Mouse (Mus musculus) G1E (cell line): Measurements from ENCODE around the gene Nfasc. TPM values are rescaled to one million over a fixed set of nuclear protein-coding genes. Genes with fewer than 3 reads are reported as not detected.

Experiments
- ATAC-seq: 2 replicates; pipeline ENCODE4 v1.8.0; 2016; ENCODE audit warnings: mild to moderate bottlenecking; ENCODE audit not compliant: insufficient number of reproducible peaks, poor library complexity, low FRiP score, severe bottlenecking; ENCODE audit errors: extremely low read depth
- DNase-seq: peaks from one replicate; pipeline ENCODE4 v3.0.0; 2012; ENCODE audit warnings: low spot score
- H3K27me3 ChIP-seq: 2 replicates; pipeline ENCODE4 v1.6.1; 2012; ENCODE audit warnings: mild to moderate bottlenecking, low read length, inconsistent platforms; ENCODE audit not compliant: insufficient read depth
- H3K36me3 ChIP-seq: replicated peaks from 2 replicates; pipeline ENCODE3; 2012; ENCODE audit warnings: mild to moderate bottlenecking, inconsistent platforms
- H3K4me1 ChIP-seq: 2 replicates; pipeline ENCODE4 v1.6.1; 2012; ENCODE audit warnings: low read depth, low read length, inconsistent platforms, mixed read lengths; ENCODE audit not compliant: insufficient read depth
- H3K4me3 ChIP-seq: 2 replicates; pipeline ENCODE4 v1.5.1; 2012; ENCODE audit warnings: low read depth, mild to moderate bottlenecking, inconsistent platforms, low read length, moderate library complexity, mixed read lengths
- H3K9me3 ChIP-seq: replicated peaks from 2 replicates; pipeline ENCODE4 v1.6.1; 2012; ENCODE audit warnings: inconsistent platforms
- CTCF ChIP-seq: IDR thresholded peaks from 2 replicates; pipeline ENCODE4 v1.5.1; 2012; ENCODE audit warnings: low read depth, low read length, inconsistent platforms, mixed read lengths
- GATA1 ChIP-seq: IDR thresholded peaks from 2 replicates; pipeline ENCODE4 v1.6.1; 2012; ENCODE audit warnings: borderline replicate concordance, low read length, inconsistent platforms, mixed read lengths
- GATA2 ChIP-seq: IDR thresholded peaks from 2 replicates; pipeline ENCODE4 v1.6.1; 2012; ENCODE audit warnings: low read depth, low read length, inconsistent platforms, borderline replicate concordance
- POLR2AphosphoS5 ChIP-seq: IDR thresholded peaks from 2 replicates; pipeline ENCODE4 v1.6.1; 2012; ENCODE audit warnings: low read depth, low read length, inconsistent platforms; ENCODE audit not compliant: insufficient replicate concordance
- TAL1 ChIP-seq: conservative IDR thresholded peaks from 2 replicates; pipeline ENCODE4 v1.6.1; 2012; ENCODE audit warnings: low read depth, low read length, inconsistent platforms, mixed read lengths
- polyA plus RNA-seq: library from polyadenylated mRNA; stranded (reverse); fragments of >175 nt; gene quantifications from 2 replicates; pipeline ENCODE4 v1.2.3, GENCODE M21; 2012
- total RNA-seq, 2 experiments: library from RNA; stranded (forward) in 1 of 2; stranded (reverse) in 1 of 2; fragments of 200-1000 nt in 1 of 2; fragments of >200 nt in 1 of 2; fragmentation: Nextera tagmentation in 1 of 2; gene quantifications; 2 replicates each; pipeline ENCODE4 v1.2.3; 2014 to 2017

Nfasc gene
- total and polyA plus RNA-seq, 3 experiments, result 0.22 TPM; not detected in 2

- Histone ChIP-seq H3K27me3 (peaks cover 81% of the 10 kb centered on the region), H3K4me3 (no peak overlapping the region), H3K9me3 (no peaks in the 10 kb centered on the region), H3K4me1 (peaks cover 8% of the 10 kb centered on the region; the same call in 1 of the 2 replicates), H3K36me3 (no peaks in the 10 kb centered on the region)
- ATAC-seq (no peak), DNase-seq (no peak)
- TF ChIP-seq TAL1 (no peak), GATA2 (no peak), POLR2AphosphoS5 (no peak), GATA1 (no peak)
These were observed 224.8 kb downstream of the Nfasc start for GRCm38 (mm10) chr1:132516776-132517175.

- H3K36me3 ChIP-seq, result no peaks in the 10 kb centered on the region
- H3K4me1 ChIP-seq, result peaks cover 4% of the 10 kb centered on the region; the same call in 1 of the 2 replicates
- no peak for TF ChIP-seq GATA1
- TF ChIP-seq POLR2AphosphoS5, result no peak
- no peak for TF ChIP-seq GATA2
- TF ChIP-seq TAL1, result no peak
- TF ChIP-seq CTCF, result no peak
- no peak for ATAC-seq
- no peaks in the 10 kb centered on the region for H3K9me3 ChIP-seq
- no peak overlapping the region for H3K4me3 ChIP-seq
- DNase-seq, result no peak
- peaks cover 77% of the 10 kb centered on the region for H3K27me3 ChIP-seq
These were observed 226.3 kb downstream of the Nfasc start for GRCm38 (mm10) chr1:132515339-132515738.

Other genes with a start within 250 kb of the Nfasc start
- 13.1 and 16.4 TPM in 2 replicates for gene Tmem81, start 235.6 kb downstream of the Nfasc start, total RNA-seq (2014; fragmentation: Nextera tagmentation)
- 8.9 and 9.9 TPM in 2 replicates for gene Tmem81, start 235.6 kb downstream of the Nfasc start, total RNA-seq (2017)
- gene Tmem81, start 235.6 kb downstream of the Nfasc start, polyA plus RNA-seq, result 0.70 and 0.95 TPM in 2 replicates
- gene Cntn2, start 198.5 kb downstream of the Nfasc start, total RNA-seq (2014; fragmentation: Nextera tagmentation), result not detected in 2 replicates
- 0.06 and 0.33 TPM in 2 replicates for gene Cntn2, start 198.5 kb downstream of the Nfasc start, total RNA-seq (2017)
- gene Cntn2, start 198.5 kb downstream of the Nfasc start, polyA plus RNA-seq, result not detected in 2 replicates
- not detected in 2 replicates for gene Lrrn2, start 138.5 kb upstream of the Nfasc start, total RNA-seq (2014; fragmentation: Nextera tagmentation)
- 0.06 and 0.22 TPM in 2 replicates for gene Lrrn2, start 138.5 kb upstream of the Nfasc start, total RNA-seq (2017)
- not detected in 2 replicates for gene Lrrn2, start 138.5 kb upstream of the Nfasc start, polyA plus RNA-seq